Mouse (Mus musculus) kidney, adult 2 months (tissue): ENCODE measurements around the gene Nemf. TPM values are rescaled to one million over a fixed set of nuclear protein-coding genes. Genes with fewer than 3 reads are reported as not detected.
A peak's percentile ranks its signal among the peaks of the same experiment; 100 is the strongest.

Experiments used
- DNase-seq: peaks from one replicate; pipeline ENCODE4 v3.0.0; 2021
- H3K27ac ChIP-seq: fragments of 200-500 bp; 2 replicates; pipeline ENCODE4 v1.5.1; 2012; ENCODE audit warnings: low read depth, low read length, control low read depth, inconsistent platforms; ENCODE audit not compliant: insufficient read depth
- H3K27me3 ChIP-seq: fragments of 200-500 bp; replicated peaks from 2 replicates; pipeline ENCODE4 v1.6.1; 2012; ENCODE audit warnings: mild to moderate bottlenecking, moderate library complexity, low read length, inconsistent platforms; ENCODE audit not compliant: control insufficient read depth, insufficient read depth
- H3K36me3 ChIP-seq: fragments of 200-500 bp; 2 replicates; pipeline ENCODE4 v1.6.1; 2012; ENCODE audit warnings: mild to moderate bottlenecking, moderate library complexity, low read length, inconsistent platforms; ENCODE audit not compliant: control insufficient read depth, insufficient read depth
- H3K4me1 ChIP-seq: fragments of 200-500 bp; 2 replicates; pipeline ENCODE4 v1.6.1; 2011; ENCODE audit warnings: low read length; ENCODE audit not compliant: control insufficient read depth, insufficient read depth
- H3K4me3 ChIP-seq: fragments of 200-500 bp; 2 replicates; pipeline ENCODE4 v1.5.1; 2011; ENCODE audit warnings: mild to moderate bottlenecking, low read depth, low read length, control low read depth; ENCODE audit not compliant: insufficient read depth
- CTCF ChIP-seq: fragments of 200-500 bp; conservative IDR thresholded peaks from 2 replicates; pipeline ENCODE4 v1.5.1; 2011; ENCODE audit warnings: low read depth, mild to moderate bottlenecking, control low read depth, low read length, moderate library complexity, mixed read lengths; ENCODE audit not compliant: insufficient read depth, insufficient read length
- POLR2A ChIP-seq: fragments of 200-500 bp; IDR thresholded peaks from one replicate; pipeline ENCODE4 v1.6.1; 2011; ENCODE audit warnings: low read depth, low read length, control low read depth
- WGBS: fragments of 180-500 bp; shearing (Covaris S2); methylation state at CpG from one replicate; pipeline ENCODE4 v1.1.7; 2018; 5-methylcytosine and 5-hydroxymethylcytosine counted together
- polyA plus RNA-seq: library from polyadenylated mRNA; depleted of rRNA; stranded (reverse); fragments of >200 nt; gene quantifications from 2 replicates; pipeline ENCODE4 v1.2.3, GENCODE M21; 2012

Nemf gene
- polyA plus RNA-seq, 1 experiment = 4.7 TPM

GRCm38 (mm10) chr12:69296511-69297410, 60.2 kb downstream of the Nemf start, which contains the start of gene Klhdc2:
Gene Klhdc2 (plus strand): TSS chr12:69296681.
- Histone ChIP-seq H3K27ac (peak within 1 kb of the TSS; percentile 53), H3K27me3 (no peaks in the 10 kb centered on the region), H3K4me1 (peaks cover 10% of the 10 kb centered on the region), H3K4me3 (peak within 1 kb of the TSS; percentile 79), H3K36me3 (no peaks in the 10 kb centered on the region)
- peak; percentile 91 for DNase-seq
- TF ChIP-seq CTCF (no peak), POLR2A (peak; percentile 54)
- WGBS = under 1% methylated on average over 98 of the region's 98 CpGs

DNA sequence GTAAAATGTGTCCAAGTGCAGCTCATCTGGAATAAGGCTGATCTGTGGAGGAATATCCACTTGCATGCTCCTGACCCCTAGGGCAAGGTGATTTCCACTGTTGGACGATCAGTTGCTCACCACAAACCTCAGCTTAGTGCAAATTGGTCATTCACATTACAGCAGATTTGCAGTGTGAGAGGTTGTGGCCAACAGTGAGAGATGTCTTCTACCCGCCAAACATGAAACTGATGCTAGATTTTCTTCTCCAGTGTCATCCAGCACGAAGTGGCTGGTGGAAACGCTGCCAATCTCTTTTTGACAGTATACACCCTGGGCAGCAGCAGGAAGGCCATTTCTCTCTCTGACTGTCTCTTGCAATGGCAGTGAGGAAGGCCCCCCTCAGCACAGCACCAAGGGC, 61.3 kb downstream of the Nemf start:
- H3K27ac ChIP-seq = no peak overlapping the region
- 57% methylated on average over 4 of the region's 4 CpGs for WGBS

GRCm38 (mm10) chr12:69294936-69295335, 62.0 kb downstream of the Nemf start:
- DNase-seq = no peak
- Histone ChIP-seq H3K4me1 (peaks cover 10% of the 10 kb centered on the region), H3K4me3 (no peak overlapping the region), H3K27ac (no peak overlapping the region), H3K27me3 (no peaks in the 10 kb centered on the region), H3K36me3 (no peaks in the 10 kb centered on the region)
- TF ChIP-seq CTCF (no peak), POLR2A (no peak)
- WGBS = 75% methylated on average over 2 of the region's 2 CpGs

More for the DNA sequence above, 61.3 kb downstream of the Nemf start:
- Histone ChIP-seq H3K4me3 (no peak overlapping the region), H3K4me1 (peaks cover 10% of the 10 kb centered on the region), H3K27me3 (no peaks in the 10 kb centered on the region), H3K36me3 (no peaks in the 10 kb centered on the region)
- no peak for DNase-seq
- TF ChIP-seq CTCF (no peak), POLR2A (no peak)

DNA sequence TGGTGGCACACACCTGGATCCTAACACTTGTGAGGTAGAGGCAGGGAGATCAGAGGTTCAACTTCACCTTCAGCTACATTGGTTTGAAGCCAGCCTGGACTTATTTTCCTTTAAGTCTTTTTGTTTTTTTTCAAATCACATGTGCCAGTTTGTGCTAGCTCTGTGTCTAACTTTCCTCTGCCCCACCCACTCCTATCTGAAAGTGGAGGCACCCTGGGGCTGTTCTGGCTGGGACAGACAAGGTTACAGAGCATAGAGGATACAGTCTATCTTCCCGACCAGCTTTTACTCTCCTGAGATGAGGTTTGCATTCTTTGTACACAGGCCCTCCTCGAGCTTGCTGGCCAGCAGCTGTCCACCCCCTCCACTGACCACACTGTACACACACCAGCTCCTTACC, 63.1 kb downstream of the Nemf start:
- TF ChIP-seq CTCF (no peak), POLR2A (no peak)
- no peaks in the 10 kb centered on the region for H3K27me3 ChIP-seq
- no peak overlapping the region for H3K27ac ChIP-seq
- peaks cover 7% of the 10 kb centered on the region for H3K4me1 ChIP-seq
- H3K36me3 ChIP-seq = no peaks in the 10 kb centered on the region
- no peak overlapping the region for H3K4me3 ChIP-seq
- DNase-seq = no peak
- 60% methylated on average over 2 of the region's 2 CpGs for WGBS

- TF ChIP-seq POLR2A = no peak
- no peak for TF ChIP-seq CTCF
- Histone ChIP-seq H3K27me3 (no peaks in the 10 kb centered on the region), H3K27ac (no peak overlapping the region), H3K36me3 (no peaks in the 10 kb centered on the region), H3K4me3 (no peak overlapping the region), H3K4me1 (no peaks in the 10 kb centered on the region)
- no peak for DNase-seq
- WGBS = 82% methylated on average over 6 of the region's 6 CpGs
Observed at GRCm38 (mm10) chr12:69292401-69292800, 64.6 kb downstream of the Nemf start.

- no peak overlapping the region for H3K4me3 ChIP-seq
- H3K36me3 ChIP-seq = no peaks in the 10 kb centered on the region
- no peak for DNase-seq
- no peaks in the 10 kb centered on the region for H3K27me3 ChIP-seq
- TF ChIP-seq CTCF = no peak
- TF ChIP-seq POLR2A = no peak
- 81% methylated on average over 9 of the region's 9 CpGs for WGBS
- no peak overlapping the region for H3K27ac ChIP-seq
- H3K4me1 ChIP-seq = no peaks in the 10 kb centered on the region
Observed at GRCm38 (mm10) chr12:69288699-69289098, 68.3 kb downstream of the Nemf start.

DNA sequence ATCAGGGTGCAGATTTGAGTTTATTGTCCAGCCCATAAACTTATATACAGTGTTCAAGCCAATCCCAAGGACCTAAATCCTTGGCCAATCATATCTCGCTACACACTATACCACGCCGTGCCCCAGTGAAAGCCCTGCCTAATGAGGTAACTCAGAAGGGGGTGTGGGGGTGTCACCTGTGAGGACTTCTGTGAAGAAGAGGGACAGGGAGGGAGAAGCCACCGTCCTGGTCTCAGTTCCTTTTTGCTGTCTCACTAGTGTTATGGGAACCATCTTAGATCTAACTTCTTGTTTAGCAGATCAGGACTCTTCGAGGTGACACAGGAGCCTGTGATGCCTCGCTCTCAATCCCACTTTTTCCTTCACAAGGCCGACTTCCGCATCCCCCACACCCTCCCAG, 69.4 kb downstream of the Nemf start:
- Histone ChIP-seq H3K4me1 (no peaks in the 10 kb centered on the region), H3K27me3 (no peaks in the 10 kb centered on the region), H3K4me3 (no peak overlapping the region), H3K36me3 (no peaks in the 10 kb centered on the region), H3K27ac (no peak overlapping the region)
- 86% methylated on average over 8 of the region's 8 CpGs for WGBS
- TF ChIP-seq CTCF (no peak), POLR2A (no peak)
- DNase-seq = no peak
